Mouse (Mus musculus): ENCODE results near the gene Sulf2.

DNA sequence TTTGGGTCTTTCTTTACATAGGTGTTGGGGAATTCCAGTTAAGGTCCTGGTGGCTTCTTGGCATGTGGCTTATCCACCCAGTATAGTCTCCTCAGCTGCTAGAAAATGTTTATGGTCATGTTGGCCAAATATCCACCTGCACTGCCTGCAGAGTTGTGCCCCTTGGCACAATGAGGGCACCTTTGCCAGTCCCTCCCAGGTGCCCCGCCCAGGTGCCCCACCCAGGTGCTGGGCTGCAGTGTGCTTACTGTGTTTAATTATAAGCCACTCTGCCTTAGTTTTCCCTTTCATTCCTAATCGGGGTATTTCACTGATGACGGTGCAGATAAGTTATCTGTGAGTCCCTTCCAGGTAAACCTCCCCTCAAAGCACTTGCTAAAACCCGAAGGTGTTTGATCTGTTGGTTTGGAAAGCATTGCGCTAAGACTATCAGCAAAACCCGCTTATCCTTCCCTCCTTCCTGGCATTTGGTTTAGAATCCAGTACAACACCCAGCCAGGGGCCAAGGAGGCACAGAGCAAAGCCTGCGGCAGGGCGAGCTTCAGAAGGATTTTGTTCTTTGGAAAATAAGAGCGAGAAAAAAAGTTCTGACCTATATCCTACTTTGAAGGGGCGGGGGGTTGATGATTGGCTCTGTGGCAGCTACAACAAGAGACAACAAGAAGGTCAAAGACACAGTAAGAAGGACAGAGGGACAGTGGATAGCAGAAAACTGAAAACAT lies 7.4 kb downstream of the Sulf2 start:
- TF ChIP-seq CTCF (IDR thresholded peaks at IDR 0.05; ENCODE audit: control insufficient read depth, insufficient read depth, low read length) (no peak), POLR2A (IDR thresholded peaks at IDR 0.05; ENCODE audit: borderline replicate concordance, control insufficient read depth, low read depth, low read length) (no peak)
